Mouse (Mus musculus) bone marrow, adult 2 months (tissue): ENCODE data around the gene Gabrg3.

Source experiments
- CTCF ChIP-seq: fragments of 200-500 bp; IDR thresholded peaks from 2 replicates; pipeline ENCODE4 v1.5.1; 2011; ENCODE audit warnings: low read length, control low read depth; ENCODE audit not compliant: control insufficient read depth, insufficient read depth
- POLR2A ChIP-seq: fragments of 200-500 bp; IDR thresholded peaks from 2 replicates; pipeline ENCODE4 v1.6.1; 2011; ENCODE audit warnings: low read depth, mild to moderate bottlenecking, control low read depth, low read length, borderline replicate concordance; ENCODE audit not compliant: control insufficient read depth

GRCm38 (mm10) chr7:57307337-57307736 lies 79.7 kb downstream of the Gabrg3 start:
- TF ChIP-seq CTCF (no peak), POLR2A (no peak)
